Mouse (Mus musculus) urinary bladder, adult 18-20 months (tissue): Measurements from ENCODE around the gene Dip2c.

Experiments used
- DNase-seq, 2 experiments: peaks; one replicate each; pipeline ENCODE4 v3.0.0; 2022; ENCODE audit warnings: low spot score in 2 of 2, mixed read lengths in 2 of 2

The Dip2c gene

DNA sequence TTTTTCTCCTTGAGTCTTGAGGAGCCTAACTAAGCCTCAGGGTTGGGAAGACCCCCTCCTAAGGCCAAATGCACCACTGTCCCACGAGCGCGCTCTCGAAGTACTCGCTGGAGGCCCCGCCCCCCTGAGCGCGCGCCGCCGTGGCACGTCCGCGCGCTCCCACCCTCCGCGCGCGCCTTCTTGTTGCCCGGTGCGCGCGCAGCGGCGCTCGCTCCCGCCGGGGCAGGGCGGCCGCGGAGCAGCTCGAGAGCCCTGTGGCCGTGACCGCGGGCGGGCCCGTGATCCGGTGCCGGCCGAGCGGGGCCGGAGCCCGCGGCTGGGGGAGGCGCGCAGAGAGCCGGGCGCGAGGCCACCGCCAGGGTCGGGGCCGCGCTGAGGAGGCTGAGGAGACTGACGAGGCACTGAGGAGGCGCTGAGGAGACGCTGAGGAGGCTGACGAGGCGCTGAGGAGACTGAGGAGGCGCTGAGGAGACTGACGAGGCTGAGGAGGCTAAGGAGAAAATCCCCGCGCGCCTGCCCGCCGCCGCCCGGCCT, at the start of gene Dip2c:
Gene Dip2c, plus strand, starts transcription at position 207 of the 534 bp plus-strand sequence.
- peak; percentile 85 for DNase-seq

DNA sequence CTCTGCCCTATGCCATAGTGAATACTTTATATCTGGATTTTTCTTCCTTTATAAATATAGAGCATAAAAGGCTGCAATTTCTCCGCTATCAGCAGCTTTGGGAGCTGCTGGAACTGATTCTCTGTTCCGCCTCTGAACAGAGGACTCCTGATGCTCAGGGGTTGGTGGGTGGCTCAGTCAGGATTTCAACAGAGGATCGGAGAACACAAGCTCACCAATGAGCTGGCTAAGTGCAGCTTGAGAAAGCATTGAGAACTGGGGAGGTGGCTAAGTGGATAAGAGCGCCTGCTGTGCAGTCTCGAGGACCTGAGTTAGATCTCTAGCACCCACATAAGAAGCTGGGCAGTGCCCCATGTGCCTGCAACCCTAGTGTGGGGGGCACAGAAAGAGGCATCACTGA, 49.2 kb upstream of the Dip2c start:
- DNase-seq: no peak

DNA sequence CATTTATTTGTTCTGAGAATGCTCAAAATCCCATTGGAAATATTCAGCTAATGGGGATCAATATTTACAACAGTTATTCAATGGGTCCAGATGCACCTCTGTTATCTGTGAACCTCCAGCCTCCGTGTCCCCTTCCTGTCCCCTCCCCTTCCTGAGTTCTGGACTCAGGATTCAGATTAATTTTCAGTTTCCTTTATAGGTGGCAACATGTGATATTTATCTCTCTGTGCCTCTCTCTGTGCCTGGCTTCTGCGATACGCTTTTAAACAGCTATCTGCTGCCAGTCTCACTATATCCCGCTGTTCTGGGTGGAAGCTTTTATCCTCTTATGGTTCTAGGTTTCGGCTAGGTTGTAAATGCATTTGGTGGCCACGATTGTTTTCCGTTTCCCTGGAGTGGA, 38.8 kb upstream of the Dip2c start:
- DNase-seq: no peak

DNA sequence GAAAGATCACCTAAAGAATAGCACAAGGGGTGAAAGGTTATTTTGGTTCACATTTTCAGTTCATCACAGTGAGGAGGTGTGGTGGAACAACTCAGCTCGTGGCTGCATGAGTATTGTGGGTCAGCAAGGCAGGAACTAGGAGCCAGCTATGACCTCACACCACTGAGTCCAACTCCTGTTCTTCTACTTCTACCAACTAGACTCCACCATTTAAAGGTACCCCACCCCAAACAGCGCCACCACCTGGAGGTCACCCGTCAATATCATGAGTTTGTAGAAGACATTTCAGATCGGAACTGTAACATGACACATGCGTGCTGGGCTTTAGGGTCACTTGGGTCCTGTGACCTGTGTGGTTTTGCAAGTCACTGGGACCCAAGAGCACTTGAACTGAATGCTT, 37.2 kb upstream of the Dip2c start:
- no peak for DNase-seq

DNA sequence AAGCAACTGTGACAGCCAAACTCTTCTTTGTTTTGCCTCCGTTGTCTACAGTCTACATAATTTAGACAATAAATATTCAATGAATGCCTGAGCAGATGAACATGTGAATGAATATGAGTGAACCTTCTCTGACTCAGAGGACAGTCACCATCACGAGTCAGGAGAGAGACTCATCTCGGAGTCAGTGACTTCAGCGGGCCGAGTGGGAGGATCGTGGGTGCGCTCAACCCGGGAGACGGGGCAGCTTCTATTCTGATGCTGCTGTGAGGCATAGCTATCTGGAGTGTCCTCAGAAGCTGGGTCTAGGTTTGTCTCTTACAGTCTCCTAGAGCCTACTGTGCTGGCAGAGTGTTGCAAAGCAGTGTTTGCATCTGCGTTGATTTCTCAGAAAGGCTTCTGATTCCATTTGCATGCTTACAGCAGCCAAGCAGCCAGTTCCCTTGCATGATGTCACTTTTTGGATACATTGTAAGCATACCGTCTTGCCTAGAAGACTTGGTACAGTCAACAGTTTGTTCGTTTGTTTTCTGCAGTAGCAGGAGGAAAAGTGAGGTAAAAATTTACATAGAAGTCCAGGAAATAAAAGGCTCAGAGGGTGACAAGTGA, 36.6 kb upstream of the Dip2c start:
- no peak for DNase-seq

DNA sequence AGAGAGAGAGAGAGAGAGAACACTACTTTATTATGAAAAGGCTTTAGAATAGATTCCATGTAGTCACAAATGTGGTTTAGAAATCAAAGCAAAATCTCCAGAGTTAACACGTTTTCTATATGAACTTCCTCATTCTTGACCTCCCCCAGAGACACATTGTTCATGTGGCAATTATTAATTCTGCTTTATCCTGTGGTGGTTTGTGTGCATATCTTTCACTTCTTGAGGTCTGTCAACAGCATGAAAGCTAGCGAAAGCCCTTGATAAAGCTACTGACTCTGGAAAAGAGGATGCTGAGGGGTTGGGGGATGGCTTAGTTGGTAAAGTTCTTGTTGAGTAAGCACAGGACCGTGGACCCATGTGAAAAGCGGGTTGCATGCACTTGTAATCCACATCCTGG, 14.6 kb upstream of the Dip2c start:
- DNase-seq: no peak

DNA sequence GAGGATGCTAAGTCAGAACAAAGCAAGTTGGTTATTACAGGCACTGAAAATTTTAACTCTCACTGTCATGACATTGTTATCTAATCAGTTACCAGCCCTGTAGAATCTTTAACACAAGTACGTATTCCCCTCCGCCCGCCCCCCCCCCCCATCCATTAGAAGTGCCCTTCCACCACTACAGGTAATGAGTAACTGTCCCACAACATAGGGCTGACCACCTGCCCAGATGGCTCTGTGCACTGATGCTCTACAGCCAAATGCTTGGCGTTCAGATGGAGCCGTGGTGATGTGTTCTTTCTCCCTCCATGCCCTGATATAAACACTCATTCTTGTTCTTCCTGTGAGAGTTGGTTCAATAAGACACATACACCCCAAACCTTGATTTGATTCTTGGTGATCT, 10.8 kb upstream of the Dip2c start:
- no peak for DNase-seq

DNA sequence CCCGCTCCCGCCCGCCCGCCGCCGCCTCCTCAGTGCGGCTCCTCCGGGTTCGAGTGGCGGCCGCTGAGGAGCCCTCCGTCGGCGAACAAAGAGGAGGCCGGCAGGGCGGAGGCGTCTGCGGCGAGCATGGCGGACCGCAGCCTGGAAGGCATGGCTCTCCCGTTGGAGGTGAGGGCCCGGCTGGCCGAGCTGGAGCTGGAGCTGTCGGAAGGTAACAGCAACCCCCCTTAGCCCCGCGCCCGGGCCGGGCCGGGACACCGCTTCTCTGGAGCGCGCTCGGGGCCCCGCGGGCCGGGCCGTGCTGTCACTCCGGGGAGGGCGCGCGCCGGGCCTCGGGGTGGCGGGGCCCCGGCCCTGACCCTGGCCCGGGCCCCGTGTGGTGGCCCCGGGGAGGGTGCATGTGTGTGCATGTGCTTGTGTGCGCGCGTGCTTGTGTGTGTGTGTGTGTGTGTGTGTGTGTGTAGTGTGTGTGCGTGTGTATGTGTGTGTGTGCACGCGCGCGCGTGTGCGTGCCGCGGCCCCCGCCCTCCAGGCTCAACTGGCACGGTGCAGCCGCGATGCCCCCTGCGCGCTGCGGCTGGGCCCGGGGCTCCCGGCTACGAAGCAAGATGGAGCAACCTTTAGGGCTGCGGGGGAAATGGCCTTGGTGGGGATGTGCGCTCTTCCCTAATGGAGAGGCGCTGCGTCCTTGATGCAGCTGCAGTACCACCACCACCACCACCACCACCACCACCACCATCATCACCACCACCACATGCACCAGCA, 710 bp downstream of the Dip2c start:
- peak in 1 of 2 experiments; percentile 63 for DNase-seq

DNA sequence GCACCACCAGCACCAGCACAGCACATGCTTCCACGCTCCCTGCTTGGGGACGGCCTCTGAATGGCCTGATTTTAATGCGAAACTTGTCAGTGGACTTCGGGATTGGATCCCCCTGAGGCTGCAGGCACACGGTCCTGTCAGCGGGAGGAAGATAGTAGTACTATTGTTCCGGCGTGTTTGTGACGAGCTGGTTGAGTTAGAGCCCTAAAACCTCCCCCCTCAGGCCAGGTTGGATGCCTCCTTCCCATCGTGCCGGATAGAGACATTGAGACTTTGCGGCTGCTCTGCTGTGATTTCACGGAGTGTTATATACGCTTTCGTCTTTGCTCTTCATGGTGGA, 1.3 kb downstream of the Dip2c start:
- no peak for DNase-seq

DNA sequence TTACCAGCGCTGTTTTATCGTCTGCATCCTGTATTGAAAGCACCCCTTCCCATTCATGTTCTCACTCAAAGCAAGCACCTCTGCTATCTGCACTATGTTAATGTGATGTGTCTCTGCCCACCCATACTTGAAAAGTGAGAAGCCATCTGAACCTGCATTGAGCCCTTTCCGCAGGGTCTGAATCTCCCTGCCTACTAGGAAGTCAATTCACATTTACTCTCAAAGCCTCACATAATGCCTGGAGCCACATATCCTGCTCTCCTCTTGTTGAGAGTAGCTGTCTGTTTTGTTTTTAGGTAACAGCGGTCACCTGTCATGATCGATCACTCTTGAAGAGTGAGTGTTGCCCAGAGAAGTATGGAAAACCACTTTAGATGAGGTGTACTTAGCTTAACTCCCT, 2.3 kb downstream of the Dip2c start:
- DNase-seq: no peak

DNA sequence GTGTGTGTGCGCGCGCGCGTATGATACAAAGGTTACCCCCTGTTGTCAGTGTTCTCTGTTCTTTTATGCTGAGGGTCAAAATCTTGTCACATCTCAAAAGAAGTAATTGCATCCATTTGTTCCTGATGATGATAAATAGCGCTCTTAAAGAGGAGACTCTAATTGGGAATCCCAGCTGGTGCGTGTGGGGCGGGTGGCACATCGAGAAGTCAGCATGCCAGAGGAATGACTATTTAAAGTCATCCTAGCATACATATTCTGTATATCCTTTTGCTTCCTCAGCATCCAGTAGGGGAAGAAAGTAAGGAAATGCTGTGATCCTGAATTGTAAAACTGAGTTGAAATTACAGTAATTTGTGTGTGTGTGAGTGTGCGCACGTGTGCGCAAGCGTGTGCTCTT, 6.7 kb downstream of the Dip2c start:
- no peak for DNase-seq

DNA sequence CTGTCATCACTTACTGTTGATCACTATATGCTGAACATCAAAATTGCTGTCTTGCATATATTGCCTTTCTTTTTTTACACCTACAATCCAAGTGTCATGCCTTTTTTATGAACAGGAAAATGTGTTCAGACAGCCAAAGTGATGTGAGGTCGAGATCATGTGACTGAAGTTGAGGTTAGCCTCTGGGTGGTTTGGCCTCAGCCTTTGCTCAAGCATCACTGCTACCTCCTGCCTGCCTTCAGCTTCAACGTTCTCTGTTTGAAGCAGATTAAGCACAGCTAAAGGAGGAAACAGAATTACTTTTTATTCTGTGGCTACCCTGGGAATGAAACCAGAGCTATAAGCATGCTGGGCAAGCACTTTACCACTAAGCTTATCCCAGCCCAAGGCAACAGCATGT, 13.6 kb downstream of the Dip2c start:
- DNase-seq: no peak

DNA sequence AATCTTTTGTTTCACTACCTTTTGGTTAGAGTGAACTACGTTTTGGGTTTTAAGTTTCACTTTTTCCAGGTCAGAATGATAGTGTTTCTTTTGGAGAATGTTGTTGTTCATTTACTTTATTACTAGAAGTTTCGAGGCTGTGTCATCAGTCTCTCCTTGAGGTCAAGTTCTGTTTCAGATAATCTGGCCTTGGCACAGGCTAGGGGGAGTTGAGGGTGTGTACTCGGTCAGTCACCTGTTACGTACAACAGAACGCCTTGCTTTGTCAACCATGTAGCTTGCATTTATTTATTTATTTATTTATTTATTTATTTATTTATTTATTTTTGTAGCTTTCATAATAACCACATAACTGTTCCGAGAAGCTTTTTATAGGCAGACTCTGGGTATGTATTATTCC, 20.0 kb downstream of the Dip2c start:
- DNase-seq: no peak

DNA sequence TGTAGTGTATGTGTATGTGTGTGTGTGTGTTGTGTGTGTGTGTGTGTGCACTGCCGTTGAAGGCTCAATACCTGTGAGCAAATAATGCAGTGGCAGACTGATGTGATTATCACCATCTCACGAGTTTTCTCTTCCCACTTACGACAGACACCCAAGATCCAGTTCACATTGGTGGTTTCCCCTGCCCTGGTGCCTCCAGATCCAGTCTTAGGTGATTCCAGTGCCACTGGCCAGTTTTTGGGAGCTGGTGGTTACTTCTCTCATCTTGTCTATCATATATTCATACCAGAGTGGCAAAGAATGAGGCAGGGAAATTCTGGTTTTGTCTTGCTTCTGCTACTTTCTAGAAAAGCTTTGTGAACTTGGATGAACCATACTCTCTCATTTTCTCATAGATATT, 20.9 kb downstream of the Dip2c start:
- DNase-seq: no peak

DNA sequence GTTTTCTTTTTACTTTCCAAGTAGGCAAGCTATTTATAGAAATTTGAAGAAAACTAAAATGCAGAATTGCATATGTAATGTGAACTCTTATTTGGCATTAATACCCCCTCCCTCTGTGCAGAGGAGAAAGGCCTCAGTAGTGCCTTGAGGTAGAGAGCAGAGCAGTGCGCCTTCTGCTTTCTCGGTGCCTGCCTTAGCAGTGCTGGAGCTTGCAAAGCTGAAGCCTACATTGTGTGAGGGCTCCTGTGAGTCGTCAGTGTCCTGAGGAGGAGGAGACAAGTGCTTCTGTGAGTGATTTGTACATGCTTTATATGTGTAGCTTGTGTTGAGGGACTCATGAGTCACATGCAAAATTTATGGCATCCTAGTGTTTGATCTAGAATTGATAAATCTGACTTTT, 21.4 kb downstream of the Dip2c start:
- DNase-seq: no peak

DNA sequence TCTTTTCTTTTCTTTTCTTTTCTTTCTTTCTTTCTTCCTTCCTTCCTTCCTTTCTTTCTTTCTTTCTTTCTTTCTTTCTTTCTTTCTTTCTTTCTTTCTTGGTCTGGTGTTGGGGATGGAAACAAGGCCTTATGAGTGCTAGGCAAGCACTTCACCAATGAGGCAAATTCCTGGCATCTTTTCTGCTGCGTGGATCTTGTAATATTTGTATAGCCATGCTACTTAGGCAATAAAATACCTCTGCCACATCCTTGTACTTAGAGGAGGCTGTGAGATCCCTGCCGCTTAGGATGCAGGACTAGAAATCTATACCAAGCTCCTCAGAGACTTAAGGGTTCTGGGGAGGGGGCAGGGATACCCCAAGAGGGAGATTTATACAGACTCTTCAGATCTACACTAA, 23.3 kb downstream of the Dip2c start:
- no peak for DNase-seq

DNA sequence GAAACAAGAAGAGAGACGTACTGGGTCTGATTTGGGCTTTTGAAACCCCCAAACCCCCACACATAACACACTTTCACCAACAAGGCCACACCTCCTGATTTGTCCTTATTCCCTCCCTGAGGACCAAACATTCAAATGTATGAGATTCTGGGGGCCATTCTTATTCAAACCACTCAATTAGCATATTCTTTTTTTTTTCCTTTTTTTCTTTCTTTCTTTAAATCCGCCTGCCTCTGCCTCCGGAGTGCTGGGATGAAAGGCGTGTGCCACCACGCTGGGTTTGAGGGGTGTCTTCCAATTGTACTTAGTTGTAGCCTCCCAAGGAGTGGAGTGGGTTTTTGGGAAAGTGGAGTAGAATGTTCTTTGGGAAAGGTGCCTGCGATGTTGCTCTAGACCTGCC, 32.5 kb downstream of the Dip2c start:
- DNase-seq: no peak

DNA sequence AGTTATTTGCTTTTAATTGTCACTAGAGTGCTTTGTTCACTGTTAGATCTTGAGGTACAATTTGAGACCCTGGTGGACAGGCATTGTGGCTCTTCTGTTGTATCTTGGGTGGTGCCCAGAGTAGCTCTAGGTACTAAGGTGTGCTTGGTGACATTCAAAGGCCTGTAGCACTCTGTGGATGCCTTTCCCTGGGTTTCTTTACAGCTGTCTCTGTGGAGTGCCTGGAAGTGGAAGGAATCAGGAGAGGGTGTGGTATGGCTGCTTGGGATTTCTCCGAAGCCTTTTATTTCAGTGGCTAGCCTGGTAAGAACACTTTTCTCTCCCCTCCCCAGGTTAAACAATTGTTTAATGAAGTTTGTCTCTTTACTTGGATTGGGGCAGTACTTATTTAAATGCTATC, 34.5 kb downstream of the Dip2c start:
- no peak for DNase-seq

DNA sequence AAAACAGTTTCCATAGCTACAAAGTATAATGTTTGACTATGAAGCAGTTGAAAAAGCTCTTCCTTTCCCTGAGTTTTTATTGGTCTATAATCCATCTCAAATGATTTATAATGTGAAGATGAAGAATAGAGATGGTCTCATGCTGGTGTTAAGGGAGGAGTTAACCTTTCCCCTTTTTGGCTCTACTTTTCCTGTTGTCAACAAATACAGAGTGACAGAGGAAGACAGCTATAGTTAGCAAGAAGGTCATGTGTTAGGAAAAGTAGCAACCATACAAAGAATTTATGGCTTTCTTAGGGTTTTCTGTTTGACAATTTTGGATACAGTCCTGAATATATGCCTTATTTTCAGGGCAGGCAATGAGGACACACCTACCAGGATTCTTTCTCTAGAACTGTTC, 36.6 kb downstream of the Dip2c start:
- DNase-seq: no peak

DNA sequence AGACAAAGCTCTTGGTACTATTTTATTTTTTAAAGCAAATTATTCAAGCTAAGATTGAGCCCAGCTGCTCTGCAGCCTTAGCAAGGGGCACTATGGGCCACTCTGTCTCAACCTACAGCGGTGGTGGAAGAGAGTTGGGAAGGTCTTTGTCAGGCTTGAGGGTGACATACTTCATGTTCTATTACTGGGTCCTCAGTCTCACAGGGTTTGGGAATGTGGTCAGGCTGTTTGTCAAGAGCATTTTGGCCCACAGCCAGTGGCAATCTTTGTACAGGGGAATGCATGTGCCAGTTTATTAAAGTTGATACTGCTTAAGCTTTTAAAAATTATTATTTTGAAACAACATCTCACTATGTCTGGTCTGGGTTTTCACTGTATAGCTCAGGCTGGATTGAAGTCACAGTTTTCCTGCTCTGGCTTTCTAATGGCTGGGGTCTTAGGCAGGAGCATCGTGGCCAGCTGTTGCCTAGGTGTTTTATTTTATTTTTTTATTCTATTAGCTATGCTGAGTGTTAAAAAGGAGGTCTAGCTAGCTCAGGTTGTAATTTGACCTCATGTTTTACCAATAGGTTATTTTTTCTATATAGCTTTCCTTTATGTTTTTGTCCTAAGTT, 37.9 kb downstream of the Dip2c start:
- DNase-seq: no peak

DNA sequence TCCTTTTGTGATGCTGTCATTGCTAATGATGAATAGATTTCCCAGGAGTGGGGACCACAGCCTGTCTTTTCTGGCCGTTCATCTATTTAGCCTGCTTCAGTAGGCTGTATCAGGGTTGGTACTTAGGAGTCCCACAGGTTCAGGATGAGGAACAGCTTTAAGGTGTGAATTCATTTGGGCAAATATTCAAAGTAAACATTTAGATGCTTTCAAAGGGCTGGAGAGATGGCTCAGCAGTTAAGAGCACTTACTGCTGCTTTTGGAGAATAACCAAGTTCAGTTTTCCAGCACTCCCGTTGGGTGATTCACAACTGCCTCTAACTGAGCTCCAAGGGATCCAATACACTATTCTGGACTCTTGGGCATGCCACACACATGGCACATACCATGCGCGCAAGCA, 38.4 kb downstream of the Dip2c start:
- no peak for DNase-seq

DNA sequence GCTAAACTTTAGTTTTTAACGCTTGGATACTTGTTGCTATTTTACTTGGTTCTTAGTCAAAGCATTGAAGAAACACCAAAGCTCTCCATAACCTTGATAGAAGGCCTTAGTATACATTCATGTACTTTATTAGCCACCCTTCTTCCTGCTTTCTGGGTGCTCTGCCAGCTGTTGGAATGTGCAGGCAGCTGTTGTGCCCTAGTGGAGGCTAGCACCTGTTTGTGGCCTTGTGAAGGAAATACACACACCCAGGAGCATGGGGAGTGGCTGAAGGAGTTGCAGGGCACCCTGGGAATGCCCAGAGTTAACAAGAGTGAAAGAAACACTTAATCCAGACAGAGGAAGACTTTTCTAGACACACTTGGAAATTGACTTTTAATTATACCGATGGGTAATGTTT, 43.4 kb downstream of the Dip2c start:
- no peak for DNase-seq

DNA sequence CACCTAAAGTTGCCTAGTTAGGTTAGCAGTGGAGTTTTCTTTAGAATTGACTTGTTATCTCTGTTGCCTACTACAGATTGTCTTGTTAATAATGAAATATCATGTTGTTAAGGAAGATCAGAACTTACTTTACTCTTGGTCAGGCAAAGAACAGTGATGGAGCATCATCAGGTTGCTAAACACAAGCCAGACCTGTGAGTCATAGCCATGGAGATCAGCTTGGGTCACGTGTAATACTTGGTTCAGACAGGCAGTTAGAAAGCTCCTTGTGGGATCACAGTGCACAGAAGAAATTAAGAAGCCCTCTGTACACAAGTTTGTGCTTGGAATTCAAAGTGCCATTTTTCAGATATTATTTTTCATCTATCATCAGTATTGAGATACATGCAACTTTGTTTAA, 48.9 kb downstream of the Dip2c start:
- no peak for DNase-seq
